Mouse (Mus musculus): ENCODE measurements around the gene Zfp39.

- TF ChIP-seq CTCF (IDR thresholded peaks at IDR 0.05; ENCODE audit: insufficient read depth, low read length): no peak
- peak; percentile 52; the same call in 1 of the 2 replicates for TF ChIP-seq POLR2A (IDR thresholded peaks at IDR 0.05; ENCODE audit: borderline replicate concordance, extremely low read depth, low read depth, low read length)
Observed at GRCm38 (mm10) chr11:58867039-58867953, 36.7 kb downstream of the Zfp39 start, which contains the start of gene 2810021J22Rik.
